Mouse (Mus musculus): ENCODE results near the gene Atxn7l1.
A peak's percentile ranks its signal among the peaks of the same experiment; 100 is the strongest.

The Atxn7l1 gene

DNA sequence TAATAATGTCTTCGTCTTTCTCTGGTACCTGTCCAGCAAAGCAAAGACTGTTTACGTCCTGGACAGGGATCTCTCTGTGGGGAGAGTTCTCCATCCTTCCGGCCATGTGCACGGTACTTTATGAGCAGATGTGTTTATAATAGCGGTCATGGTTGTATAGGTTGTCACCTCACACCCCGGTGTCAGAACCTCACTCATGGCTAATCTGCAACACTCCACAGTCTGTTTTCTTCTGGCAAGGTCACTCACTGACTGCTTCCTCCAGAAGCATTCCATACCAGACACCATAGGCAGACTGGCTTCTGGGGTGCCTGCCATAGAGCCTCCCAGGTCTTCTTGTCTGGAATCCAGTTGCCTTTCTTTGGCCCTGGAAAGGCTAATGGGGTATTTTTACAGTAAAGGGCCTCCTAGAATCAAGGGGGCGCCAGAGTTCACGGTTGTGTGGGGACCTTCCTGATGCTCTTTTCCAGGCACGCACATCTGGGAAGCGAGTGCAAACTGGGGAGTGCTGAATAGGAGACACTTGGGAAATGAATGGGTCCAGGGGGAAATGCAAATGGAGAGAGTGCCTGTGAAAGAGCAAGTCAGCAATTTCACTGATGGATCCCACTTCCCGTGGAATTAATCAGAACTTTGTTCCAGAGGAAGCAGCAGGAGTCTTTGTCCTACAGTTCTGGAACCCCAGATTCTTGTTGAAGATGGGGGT lies 89.0 kb downstream of the Atxn7l1 start:
- DNase-seq, result no peak

DNA sequence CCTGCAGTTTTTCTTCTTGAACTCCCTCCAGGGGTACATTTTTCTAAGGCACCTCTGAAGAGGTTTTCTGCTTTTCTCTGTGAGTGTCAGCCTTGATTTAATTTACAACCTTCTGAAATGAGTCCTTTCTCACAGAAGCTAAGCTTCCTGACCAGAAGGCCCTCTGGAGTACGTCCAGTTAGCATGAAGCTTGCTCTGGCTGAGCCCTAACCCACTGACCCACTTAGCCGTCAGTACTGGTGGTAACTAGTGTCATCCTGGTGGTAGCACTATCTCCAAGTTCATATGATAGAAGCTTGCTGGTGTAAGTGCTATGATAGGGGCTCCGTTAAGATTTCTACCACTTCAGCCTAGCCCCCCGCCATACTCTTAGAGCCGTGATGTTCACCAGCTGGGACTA lies 89.6 kb downstream of the Atxn7l1 start:
- DNase-seq, result no peak

DNA sequence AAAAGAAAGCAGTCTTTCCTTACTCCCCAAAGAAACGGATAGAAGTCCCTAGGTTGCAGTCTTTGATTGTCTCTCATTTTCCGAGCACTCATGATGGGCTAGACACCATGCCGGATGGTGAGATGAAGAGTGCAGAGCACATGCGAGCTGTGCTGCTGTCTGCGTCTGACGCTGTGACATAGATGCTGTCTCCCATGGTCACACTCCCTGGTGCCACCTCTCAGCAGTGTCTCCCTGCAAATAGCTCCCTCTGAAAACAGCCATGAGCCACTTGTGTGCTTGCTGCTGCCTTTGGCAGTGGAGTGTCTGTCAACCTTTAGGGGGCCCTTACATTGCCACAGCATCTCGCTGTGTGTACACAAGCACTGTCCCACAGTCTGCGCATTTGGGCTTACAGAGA lies 95.2 kb downstream of the Atxn7l1 start:
- no peak for DNase-seq

DNA sequence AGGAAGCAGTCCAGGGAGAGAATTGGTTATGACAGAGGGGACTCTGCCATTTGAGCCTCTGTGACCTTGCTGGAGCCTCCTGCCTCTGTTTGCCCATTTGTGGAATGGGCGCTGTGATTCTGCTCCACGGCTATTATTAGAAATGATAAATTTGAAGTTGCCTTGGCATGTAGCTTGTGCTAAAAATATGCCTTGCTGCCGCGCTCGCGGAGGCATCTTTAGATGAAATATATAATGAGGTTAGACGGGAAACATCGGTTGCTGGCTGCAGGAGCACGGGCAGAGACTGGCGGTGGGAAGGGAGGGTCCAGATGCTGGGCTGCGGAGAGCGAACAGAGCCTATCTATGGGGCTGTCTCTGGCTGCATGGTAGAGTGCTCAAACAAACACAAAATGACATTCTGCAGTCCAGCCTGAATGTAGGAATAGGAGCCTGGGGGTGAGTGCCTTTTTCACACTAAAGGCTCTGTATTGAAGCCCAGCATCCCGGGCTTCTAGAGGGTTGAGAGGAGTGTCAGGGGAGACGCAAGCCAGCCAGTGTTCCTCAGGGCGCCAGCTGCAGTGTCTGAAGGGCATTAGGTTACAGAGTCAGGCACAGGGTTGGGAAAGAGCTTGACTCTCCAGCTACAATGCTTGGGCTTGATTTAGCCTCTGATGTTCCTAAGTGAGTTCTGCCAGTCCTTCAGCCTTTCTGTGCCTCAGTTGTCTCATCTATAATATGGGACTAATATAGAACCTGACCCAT lies 96.8 kb downstream of the Atxn7l1 start:
- DNase-seq, result no peak

DNA sequence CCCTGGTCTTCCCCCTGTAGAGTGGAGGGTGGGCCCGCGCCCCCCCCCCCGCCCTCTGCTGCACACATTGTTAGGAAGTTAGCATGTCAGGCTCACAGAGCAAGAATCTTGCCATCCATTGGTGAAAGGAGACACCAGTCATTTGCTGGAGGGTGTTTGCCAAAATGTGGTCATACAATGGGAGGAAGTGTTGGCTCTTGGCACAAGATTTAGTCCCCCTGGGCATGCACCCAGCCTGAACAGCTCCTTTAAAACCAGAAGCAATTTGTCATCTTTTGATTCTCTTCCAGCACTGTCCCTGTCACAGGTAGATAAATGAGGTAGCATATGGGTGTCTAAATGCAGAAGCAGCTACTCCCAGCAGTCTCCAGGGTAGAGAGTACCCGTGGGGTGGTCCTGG lies 98.0 kb downstream of the Atxn7l1 start:
- peak; percentile 61 for DNase-seq

DNA sequence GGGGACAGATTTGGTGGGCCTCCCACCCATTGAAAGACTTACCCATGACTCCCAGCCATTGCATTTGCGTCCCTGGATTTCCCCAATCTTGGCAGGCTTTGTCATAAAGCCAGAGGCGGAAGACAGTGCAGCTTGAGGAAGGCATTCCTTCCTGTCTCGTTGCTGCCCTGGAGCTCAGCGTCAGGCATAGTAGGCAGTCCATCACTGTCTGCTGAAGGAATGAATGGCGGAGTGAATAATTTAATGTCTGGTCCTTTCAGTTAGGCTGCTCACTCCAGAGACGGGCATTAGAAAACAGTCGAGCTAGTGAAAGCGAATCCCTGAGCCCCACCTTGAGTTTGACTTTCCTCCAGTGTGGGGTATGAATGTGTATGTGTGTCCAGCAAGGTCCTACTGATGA lies 99.4 kb downstream of the Atxn7l1 start:
- no peak for DNase-seq

DNA sequence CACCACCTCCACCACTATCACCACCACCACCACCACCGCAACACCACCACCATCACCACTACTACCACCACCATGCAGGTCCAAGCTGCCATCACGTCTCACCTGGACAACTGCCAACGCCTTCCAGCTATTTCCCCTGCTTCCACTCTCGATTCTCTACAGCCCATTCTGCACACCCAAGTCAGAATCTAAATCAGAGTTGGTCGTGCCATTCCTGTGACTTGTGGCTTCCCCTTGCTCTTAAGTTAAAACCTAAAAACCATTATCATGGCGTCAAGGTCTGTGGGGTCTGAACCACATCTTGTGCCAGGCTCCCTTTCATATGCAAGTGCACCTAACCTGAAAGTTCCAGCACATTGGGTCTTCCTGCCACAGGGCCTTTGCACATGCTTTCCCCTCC lies 102.7 kb downstream of the Atxn7l1 start:
- no peak for DNase-seq

DNA sequence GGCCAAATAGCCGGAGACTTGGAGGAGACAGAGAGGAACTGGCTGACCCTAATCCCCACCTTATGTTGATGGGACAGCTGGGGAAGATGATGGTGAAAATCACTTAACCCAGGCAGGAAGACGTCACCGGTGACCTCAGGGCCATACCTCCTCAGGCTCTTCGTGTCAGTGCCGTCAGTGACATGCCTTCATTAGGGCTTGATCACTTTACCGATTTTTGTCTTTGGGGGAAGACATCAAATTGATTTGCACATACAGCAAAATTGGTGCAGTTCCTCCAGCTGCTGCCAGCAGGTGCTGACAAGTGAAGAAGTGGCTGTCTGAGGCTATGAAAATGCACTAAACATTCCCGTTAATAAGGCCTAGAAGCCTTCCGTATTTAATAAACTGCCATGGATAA lies 103.9 kb downstream of the Atxn7l1 start:
- DNase-seq, result no peak

DNA sequence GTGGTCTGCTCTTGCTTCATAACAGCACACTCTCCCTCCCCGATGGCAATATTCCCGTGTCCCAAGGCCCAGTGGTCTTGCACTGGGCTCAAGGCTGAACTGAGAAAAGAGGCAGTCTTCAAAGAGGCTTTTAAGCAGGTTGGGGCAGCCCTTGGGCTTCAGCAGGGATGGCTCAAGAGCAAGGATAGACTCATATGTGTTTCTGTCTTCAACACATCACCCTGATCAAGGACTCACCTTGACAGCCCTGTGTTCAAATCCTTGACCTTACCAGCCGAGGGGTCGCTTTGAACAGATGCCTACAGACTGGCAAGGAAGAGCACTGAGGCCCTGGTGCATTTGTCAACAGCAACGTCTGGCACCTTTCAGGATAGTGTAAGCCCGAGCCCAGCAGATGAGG lies 105.1 kb downstream of the Atxn7l1 start:
- no peak for DNase-seq

DNA sequence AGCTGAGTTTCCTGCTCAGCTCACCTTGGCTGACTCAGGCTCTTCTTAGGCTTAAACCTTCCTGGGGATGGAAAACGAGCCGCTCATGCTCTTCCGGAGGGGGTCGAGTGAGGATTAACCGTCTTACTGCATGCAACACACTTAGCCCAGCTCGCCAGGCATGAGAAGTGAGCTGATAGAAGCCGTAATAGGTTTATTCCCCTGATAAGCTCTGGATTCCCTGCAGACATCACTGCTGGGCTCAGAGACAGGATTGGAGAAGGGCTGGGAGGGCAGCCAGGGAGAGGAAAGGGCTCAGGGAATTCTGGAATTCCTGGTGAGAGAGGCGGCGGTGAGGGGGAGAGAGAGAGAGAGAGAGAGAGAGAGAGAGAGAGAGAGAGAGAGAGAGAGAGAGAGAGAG lies 105.7 kb downstream of the Atxn7l1 start:
- DNase-seq, result no peak

DNA sequence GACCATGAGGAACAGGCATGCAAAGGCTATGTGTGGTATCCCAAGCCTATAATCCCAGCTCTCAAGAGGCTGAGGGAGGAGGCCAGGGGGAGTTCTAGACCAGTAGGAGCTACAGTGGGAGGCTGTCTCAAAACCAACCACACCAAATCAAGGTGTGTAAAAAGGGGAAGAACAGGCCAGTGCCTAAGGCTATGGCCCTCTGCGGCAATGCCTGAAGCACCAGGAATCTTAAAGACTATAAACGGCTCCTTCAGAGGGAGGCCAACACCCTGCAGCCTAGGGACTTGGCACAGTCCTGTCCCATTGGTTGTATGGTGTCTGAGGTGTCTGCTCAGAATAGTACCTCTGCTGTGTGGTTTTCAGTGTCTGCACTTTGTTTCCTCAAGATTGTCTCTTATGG lies 107.8 kb downstream of the Atxn7l1 start:
- DNase-seq, result no peak

DNA sequence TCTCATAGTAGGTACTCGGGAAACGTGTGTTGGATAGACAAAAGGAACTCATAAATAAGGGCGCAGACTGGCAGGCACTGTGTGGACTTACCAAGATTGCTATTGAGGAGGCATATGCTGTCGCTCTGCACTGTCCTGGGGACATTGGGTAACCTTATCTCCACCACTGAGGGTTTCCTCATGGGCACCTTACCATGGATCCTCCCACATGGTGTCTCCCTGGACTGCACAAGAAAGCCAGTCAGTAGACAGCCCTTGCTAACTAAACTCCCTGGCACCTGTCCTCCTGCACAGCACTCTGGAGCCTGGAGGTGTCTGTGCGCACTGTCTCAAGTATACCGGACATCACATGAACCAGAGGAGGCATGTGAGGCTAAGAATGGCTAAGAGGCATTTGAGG lies 108.9 kb downstream of the Atxn7l1 start:
- DNase-seq, result no peak

DNA sequence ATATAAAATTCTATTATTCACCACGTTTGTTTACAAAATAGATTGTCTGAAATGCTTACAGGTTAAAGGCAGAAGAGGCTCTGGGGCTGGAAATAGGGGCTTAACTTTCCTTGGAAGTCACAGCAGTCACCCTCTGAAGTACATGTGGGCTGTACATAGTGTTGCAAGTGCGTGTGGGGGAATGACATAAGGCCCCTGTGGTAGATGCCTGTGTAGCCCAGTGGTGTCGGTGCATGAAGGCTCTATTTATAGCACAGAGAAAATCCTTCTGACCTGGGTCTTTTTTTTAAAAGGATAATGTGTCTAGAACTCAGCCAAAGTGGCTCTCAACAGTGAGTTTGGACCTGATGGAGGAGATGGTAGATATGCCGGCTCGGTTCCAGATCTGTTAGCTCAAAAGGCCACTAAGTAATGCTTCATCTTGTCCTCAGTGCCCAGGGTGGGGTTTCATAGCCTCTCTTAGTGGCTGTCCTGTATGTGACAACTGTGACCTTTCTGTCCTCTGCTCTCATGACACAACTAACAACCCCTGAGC lies 111.6 kb downstream of the Atxn7l1 start:
- no peak for DNase-seq

DNA sequence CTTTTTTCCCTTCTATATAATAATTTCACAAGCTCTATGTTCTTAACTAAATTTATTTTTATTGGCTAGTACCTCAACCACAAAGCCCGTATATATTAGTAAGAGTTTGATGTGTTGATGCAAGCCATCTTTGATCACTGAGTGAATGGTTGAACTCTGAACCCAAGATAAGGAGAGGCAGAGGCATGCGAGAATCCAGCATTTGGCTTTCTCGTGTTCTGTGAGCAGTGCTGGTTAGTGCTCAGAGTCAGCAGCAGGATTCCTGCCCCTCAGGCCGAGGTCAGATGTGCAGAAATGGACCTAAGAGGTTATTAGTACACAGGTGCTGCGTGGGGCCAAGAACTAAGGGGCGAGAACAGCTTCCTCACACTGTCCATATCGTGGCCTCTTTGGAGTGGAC lies 113.1 kb downstream of the Atxn7l1 start:
- no peak for DNase-seq

DNA sequence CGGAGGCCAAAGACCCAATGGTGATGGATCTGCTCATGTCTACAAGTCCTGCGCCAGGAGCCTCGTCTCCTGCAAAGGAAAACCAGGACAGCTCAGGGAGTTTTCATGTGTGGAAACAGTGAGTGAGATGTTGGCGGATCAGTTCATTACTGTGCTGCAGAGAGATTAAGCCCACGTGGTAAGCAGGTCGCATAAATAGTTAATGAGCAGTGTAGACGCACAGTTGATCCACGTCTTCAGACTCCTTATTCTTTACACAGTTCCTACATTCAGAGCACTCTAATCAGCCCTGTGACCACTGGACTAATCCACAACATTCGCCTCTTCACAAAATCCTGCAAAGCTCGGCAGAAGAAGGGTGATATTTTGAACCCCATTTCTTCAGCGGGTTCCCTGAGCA lies 118.4 kb downstream of the Atxn7l1 start:
- DNase-seq, result no peak

DNA sequence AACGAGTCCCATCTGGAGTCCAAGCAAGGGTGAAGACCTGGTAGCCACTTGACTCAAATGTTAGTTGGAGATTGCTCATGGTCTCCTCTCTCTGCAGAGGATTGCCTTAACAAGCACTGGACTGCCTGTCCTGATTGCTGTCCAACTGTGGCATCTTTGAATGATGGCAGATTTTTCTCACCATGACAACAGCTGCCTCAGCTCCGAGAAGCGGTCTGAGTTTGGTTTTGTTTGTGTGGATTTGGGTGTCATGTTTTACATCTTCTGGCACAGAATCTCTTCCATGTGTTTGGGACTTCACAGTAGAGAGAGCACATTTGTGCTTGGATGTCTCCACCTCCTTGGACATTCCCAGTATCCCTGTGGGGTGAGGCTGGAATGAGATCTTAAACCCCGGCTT lies 120.5 kb downstream of the Atxn7l1 start:
- no peak for DNase-seq

DNA sequence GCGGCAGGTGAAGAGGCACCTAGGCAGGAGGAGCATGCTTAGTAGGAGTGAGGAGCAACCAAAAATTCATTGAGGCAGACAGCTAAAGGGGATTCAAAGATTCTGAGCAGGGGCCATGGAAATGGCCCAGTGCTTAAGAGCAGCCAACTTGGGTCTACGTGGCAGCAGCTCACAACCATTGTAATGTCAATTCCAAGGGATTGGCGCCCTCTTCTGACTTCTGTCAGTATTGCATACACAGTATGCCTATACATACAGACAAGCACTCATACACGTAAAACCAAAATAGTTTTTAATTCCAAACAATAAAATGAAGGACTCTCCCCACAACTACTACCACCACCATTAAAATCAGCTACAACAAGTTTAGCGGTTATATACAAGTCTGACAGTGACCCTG lies 122.2 kb downstream of the Atxn7l1 start:
- DNase-seq, result peak; percentile 24

DNA sequence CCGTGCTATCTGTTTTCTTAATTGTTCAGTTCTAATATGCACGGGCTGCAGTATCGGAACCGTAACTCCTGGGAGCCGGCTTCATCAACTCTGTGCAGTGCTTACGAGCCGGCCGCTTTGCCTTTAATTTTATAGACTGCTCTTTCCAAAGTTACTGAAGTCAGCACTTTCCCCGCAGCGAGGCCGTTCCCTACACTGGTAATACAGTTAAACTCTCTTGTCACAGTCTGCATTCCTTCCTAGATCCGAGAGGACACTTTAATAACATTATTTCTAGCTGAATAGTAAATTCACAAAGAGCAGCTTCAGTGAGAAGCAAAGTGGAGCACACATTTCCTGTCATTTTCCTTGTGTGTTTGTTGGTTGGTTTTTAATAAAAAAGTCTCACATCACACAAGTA lies 124.4 kb downstream of the Atxn7l1 start:
- no peak for DNase-seq

DNA sequence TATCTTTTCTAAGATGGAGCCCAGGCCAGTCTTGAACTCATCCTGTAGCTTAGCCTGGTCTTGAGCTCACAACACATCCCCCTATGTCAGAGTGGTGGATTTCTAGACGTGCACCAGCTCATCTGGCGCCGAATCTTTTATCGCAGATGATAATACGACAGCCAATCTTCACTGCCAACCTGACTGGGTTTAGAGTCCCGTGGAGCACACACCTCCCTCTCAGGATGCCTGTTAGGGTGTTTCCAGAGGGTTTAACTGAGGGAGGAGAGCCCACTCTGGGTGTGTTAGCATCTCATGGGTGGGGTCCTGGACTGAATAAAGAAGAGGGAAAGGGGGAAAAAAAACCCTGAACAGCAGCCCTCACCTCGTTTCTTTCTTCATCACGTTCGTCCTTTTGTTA lies 124.9 kb downstream of the Atxn7l1 start:
- no peak for DNase-seq

DNA sequence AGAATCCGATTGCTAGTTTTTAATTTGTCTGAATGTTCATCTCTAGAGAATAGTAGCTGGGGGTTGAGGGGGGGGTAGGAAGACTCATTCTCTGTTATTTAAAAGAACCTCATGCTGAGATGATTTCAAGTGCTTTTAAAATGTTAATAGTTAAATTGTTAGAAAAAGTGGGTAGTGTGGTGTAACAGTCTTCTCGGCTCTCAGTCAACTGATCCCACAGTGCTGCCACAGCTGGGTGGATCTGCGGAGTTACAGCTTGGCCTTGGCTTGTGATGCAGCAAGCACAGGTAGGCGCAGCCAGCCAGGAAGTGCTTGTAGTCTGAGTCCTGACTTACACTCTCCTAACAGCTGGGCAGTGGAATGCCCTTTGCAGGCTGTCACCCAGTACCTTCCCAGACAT lies 125.7 kb downstream of the Atxn7l1 start:
- DNase-seq, result no peak

DNA sequence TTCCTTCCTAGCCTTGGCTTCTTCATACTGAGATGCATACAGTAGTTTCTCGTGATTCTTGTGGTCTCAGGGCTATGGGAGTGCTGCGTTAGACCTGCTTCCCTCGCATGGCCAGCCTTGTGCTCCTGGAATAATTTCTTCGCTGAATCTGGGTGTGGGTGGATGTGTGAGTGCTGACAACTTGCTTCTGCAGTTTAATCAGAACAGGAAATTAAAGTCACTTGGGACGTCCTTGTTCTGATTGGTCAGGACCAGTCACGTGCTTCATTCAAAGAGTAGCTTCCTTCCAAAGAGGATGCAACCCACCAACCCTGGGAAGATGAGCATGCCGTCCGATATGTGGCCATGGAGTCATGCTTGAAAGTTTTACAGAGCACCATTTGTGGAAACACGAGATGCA lies 126.2 kb downstream of the Atxn7l1 start:
- DNase-seq, result no peak

DNA sequence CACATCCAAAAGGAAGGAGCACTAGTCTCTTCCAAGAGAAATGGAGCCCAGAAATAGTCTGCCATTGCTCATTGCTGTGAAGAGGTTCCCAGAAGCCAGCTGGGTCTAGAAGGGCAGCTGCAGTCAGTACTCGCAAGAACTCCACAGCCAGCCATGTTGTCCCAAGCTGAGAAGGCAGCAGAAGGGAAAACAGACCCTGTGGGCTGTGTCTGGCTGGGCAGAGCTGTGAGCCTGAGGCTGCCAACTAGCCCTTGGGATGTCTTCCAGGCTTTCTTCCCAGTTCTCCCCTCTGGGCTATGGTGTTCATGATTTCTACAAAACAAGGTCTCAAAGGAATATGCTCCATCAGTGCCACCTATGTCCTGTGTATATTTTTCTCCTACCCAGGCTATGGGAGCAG lies 128.5 kb downstream of the Atxn7l1 start:
- DNase-seq, result no peak

DNA sequence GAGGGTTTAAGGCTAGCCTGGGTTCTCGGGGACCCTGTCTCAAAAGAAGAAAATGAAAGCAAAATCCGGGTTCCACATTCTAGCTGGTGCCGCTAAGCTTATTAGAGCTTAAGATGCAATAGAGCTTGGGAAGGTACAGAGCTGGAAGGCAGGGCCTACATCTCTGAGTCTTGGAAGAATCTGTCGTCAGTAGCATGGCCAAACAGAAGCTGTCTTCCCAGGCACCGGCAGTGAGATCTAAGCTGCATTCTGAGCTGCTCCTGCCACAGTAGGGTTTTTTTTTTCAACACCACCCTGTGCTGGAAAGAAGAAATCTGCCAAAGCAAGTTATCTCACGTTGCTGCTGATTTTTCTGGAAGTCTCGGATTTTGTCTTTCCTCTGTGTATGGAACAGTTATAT lies 129.9 kb downstream of the Atxn7l1 start:
- no peak for DNase-seq

DNA sequence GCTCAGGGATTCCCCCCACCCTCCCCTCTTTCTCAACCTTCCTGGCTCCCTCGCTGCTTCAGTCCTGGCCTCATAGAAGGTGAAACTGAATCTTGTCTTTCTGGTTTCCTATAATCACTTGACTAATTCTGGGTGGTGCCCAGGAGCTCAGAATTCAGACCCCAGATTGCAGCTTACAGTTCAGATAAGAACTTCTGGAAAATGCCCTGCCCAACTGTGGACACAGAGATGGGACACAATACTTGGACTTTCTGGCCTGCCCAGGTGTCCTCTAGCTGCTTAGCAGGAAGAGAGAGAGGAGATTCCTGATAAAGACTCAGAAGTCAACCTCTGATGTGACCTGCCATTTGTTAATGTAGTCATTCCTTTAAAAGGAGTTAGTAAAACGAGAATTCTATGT lies 131.7 kb downstream of the Atxn7l1 start:
- DNase-seq, result no peak

DNA sequence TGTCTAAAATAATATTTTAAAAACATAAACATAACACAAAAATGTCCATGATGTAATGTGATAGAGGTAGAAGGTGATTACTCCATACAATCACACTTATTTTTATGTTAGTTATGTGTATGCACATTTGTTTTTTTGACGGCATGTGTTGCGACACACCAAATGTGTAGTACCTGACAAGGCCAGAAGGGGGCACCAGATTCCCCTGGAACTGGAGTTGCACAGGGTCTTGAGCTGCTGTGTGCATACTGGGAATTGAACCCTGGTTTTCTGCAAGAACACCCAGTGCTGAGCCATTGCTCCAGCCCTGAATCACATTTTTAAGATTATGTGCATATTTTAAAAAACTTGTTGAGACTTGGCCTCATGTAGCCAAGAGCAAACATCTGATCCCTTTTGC lies 133.3 kb downstream of the Atxn7l1 start:
- peak; percentile 52 for DNase-seq

Measured in cerebellum, adult 9-10 months (tissue).